ENCODE assay signal across 7 mouse cellular contexts in genomic region chr2:143846799-143847198, GRCm38 (mm10). TPM values are rescaled to one million over a fixed set of nuclear protein-coding genes. Genes with fewer than 3 reads are reported as not detected.
DNase-seq lines count a peak whose midpoint lies in the region.

No protein-coding gene starts in this region.

- DNase-seq in NIH3T3 (ENCODE audit: low read depth): peak; percentile 41
- DNase-seq in adrenal gland, postnatal 25 days: peak; percentile 43
- DNase-seq in heart, postnatal 4 days: peak; percentile 28
- DNase-seq in lung, postnatal 14 days: peak; percentile 84
- DNase-seq in yolk sac, embryonic 10.5 days (ENCODE audit: low spot score): no peak
- DNase-seq in cerebellum, adult 9-10 months: no peak
- DNase-seq in Muller cell, postnatal 12 days (ENCODE audit: inconsistent ontology term): no peak

RNA-seq across cellular contexts. Expression of gene Bfsp1, which starts 16.2 kb away (rescaled TPM):
- 0.52 and 1.0 TPM in 2 replicates for total RNA-seq in adrenal gland, postnatal 25 days (2021)
- under 1 TPM; 0.98 to 0.99 TPM for total RNA-seq in heart, postnatal 4 days (2021)

Comparison
In these comparisons a context has a peak if more than half of its experiments do, and no peak if none do; other contexts are left out.
1. DNase-seq: peak in NIH3T3 (single experiment), adrenal gland, postnatal 25 days (single experiment), heart, postnatal 4 days (single experiment) and lung, postnatal 14 days (single experiment); none in yolk sac, embryonic 10.5 days (single experiment), cerebellum, adult 9-10 months (single experiment) and Muller cell, postnatal 12 days (single experiment).